Mouse (Mus musculus): ENCODE results near the gene Pex19. TPM values are rescaled to one million over a fixed set of nuclear protein-coding genes. Genes with fewer than 3 reads are reported as not detected.

Pex19 gene
- polyA plus RNA-seq, 1 experiment = 106 TPM

GRCm38 (mm10) chr1:172134072-172134471 lies 7.5 kb downstream of the Pex19 start:
- no peak for DNase-seq (ENCODE audit: low read depth)
- no peak for TF ChIP-seq CTCF (IDR thresholded peaks at IDR 0.05; ENCODE audit: borderline replicate concordance, extremely low read depth, insufficient read depth, insufficient read length)
- TF ChIP-seq POLR2A (IDR thresholded peaks at IDR 0.05; ENCODE audit: borderline replicate concordance, extremely low read depth, insufficient read depth, insufficient read length, poor library complexity, severe bottlenecking) = no peak

GRCm38 (mm10) chr1:172140160-172140559 lies 13.6 kb downstream of the Pex19 start:
- DNase-seq (ENCODE audit: low read depth) = no peak
- TF ChIP-seq POLR2A (IDR thresholded peaks at IDR 0.05; ENCODE audit: borderline replicate concordance, extremely low read depth, insufficient read depth, insufficient read length, poor library complexity, severe bottlenecking) = no peak
- no peak for TF ChIP-seq CTCF (IDR thresholded peaks at IDR 0.05; ENCODE audit: borderline replicate concordance, extremely low read depth, insufficient read depth, insufficient read length)

GRCm38 (mm10) chr1:172140825-172141224 lies 14.3 kb downstream of the Pex19 start:
- DNase-seq (ENCODE audit: low read depth) = no peak
- TF ChIP-seq CTCF (IDR thresholded peaks at IDR 0.05; ENCODE audit: borderline replicate concordance, extremely low read depth, insufficient read depth, insufficient read length) (no peak), POLR2A (IDR thresholded peaks at IDR 0.05; ENCODE audit: borderline replicate concordance, extremely low read depth, insufficient read depth, insufficient read length, poor library complexity, severe bottlenecking) (no peak)

DNA sequence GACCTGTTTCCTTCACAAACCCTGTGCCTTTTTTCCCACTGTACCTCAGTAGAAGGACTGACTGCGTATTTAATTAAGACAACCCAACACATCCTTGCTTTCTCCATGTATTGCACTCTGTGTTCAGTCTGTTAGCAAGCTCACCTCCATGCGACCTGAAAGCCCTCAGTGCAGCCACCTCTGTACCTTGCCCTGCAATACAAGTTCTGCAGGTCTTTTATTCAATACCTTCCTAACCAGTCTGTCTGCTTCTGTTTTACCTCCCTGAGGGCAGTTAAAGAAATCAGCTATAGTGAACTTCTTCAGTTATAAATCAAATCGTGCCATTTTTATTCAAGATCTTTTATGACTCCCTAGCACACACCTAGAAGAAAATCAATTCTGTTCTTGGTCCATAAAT lies 15.0 kb downstream of the Pex19 start:
- DNase-seq (ENCODE audit: low read depth) = no peak
- TF ChIP-seq POLR2A (IDR thresholded peaks at IDR 0.05; ENCODE audit: borderline replicate concordance, extremely low read depth, insufficient read depth, insufficient read length, poor library complexity, severe bottlenecking) (no peak), CTCF (IDR thresholded peaks at IDR 0.05; ENCODE audit: borderline replicate concordance, extremely low read depth, insufficient read depth, insufficient read length) (no peak)

DNA sequence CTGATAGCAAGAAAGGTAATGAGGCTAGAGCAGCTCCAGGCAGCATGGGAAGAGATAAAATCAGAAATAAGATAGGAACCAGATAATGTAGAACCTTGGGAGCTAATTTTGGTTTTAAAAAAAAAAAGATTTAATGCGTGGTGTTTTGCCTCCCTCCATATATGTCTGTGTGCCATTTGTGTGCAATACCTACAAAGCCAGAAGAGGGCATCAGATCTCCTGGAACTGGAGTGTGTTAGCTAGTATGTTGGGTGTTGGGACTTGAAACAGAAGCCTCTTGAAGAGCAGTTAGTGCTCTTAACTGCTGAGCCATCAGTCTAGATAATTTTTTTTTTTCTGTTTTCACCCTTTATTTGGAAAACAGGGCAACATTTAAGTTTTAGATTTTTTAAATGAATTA lies 17.0 kb downstream of the Pex19 start:
- peak; percentile 81 for DNase-seq (ENCODE audit: low read depth)
- TF ChIP-seq CTCF (IDR thresholded peaks at IDR 0.05; ENCODE audit: borderline replicate concordance, extremely low read depth, insufficient read depth, insufficient read length) (peak; percentile 67; the same call in 1 of the 2 replicates), POLR2A (IDR thresholded peaks at IDR 0.05; ENCODE audit: borderline replicate concordance, extremely low read depth, insufficient read depth, insufficient read length, poor library complexity, severe bottlenecking) (no peak)

DNA sequence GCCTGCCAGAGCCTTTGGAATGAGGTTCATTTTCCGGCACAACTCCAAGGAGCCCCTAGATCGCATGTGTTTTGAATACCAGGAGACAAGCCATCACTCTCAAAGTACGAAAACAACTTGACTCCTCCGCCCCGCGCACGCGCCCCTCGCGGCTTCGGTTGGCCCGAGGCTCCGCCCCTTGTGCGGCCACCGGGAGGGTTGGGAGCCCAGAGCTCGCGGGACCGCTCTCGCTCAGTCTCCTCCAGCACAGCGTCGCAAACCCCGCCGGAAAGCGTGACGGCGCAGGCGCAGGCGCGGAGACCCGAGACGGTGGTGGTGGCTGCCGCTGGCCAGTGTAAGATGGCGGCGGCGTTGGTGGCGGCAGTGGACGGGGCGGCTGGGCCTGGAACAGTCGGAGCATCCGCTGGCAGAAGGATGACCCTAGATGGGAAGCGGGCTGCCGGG lies 21.3 kb downstream of the Pex19 start, which contains the start of gene Dcaf8:
TSS of gene Dcaf8 (plus strand) at position 250 of the 444 bp plus-strand sequence.
- TF ChIP-seq CTCF (IDR thresholded peaks at IDR 0.05; ENCODE audit: borderline replicate concordance, extremely low read depth, insufficient read depth, insufficient read length) (no peak), POLR2A (IDR thresholded peaks at IDR 0.05; ENCODE audit: borderline replicate concordance, extremely low read depth, insufficient read depth, insufficient read length, poor library complexity, severe bottlenecking) (peak; percentile 97)

DNA sequence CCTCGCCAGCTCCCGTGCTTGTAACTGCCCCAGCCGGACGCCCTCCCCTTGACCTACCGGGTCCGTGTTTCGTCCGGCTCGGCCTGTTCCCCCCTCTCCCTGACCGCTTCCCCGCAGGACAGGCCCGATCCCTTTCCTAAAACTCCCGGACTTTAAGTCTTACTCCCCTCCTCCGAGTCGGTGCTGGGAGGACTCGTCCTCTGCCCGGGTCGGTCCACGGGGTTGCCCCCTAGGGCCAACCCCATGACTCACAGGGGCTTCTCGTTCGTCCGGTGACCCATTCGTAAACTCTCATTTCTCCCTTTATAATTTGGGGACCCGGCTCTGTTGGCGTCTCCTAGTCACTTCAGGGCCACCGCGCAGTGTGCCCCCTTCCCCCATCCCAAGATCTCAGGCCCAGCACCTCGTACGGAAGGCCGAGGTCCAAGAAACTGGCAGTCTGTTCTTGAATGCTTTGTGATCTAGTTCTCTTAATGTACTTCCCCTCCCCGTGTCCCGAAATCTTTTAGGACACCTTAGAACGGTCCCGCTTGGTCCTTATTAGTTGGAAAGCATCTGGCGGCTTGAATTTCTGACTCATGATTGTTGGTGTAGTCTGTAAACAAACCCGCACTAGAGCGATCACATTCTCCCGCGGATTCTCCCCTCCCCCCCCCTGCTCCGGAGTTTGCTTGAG lies 21.9 kb downstream of the Pex19 start:
- TF ChIP-seq CTCF (IDR thresholded peaks at IDR 0.05; ENCODE audit: borderline replicate concordance, extremely low read depth, insufficient read depth, insufficient read length) (no peak), POLR2A (IDR thresholded peaks at IDR 0.05; ENCODE audit: borderline replicate concordance, extremely low read depth, insufficient read depth, insufficient read length, poor library complexity, severe bottlenecking) (no peak)
- DNase-seq (ENCODE audit: low read depth) = peak; percentile 63

More for the DNA sequence above, 21.3 kb downstream of the Pex19 start, which contains the start of gene Dcaf8:
- peak; percentile 99 for DNase-seq (ENCODE audit: low read depth)

DNA sequence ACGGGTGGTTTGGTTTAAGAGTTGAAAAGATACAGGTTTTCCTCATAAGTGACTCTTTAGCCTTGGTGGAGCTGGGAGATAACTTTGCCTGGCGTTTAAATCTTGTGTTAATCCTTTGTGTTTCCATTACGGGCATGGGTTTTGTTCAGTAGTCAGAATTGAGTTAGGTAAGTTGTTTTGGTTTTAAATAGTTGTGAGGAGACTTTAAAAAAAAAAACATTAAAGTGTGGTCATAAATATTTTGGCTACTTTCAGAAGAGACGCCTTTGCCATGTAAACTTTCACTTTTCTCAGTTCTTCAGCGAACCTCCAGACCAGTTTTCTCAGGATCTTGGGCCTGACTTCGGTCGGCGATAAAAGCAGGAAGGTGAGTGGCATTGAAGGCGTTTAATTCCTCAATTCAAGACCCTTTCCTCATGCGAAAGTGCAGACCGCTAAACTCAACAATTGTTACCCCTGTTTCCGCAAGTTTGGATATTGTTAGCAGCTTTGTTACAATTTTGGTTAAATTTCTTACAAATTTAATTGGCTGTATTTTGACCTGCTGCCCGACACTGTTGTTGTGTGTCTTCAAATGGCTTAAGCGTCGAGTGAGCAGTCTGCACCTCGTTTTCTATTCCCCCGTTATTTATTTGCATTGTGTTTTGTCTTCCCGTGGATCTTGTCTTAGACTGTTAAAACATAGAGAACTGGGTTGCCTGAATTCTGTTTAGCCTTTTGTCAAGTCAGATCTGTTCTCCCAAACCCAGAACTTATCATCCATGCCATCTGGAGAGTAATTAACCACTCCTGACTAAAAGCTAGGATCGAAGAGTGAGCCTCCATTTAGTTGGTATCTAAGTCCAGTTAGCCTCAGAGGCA lies 22.6 kb downstream of the Pex19 start:
- TF ChIP-seq CTCF (IDR thresholded peaks at IDR 0.05; ENCODE audit: borderline replicate concordance, extremely low read depth, insufficient read depth, insufficient read length) = no peak
- TF ChIP-seq POLR2A (IDR thresholded peaks at IDR 0.05; ENCODE audit: borderline replicate concordance, extremely low read depth, insufficient read depth, insufficient read length, poor library complexity, severe bottlenecking) = no peak
- DNase-seq (ENCODE audit: low read depth) = peak; percentile 33

- no peak for DNase-seq (ENCODE audit: low read depth)
- TF ChIP-seq POLR2A (IDR thresholded peaks at IDR 0.05; ENCODE audit: borderline replicate concordance, extremely low read depth, insufficient read depth, insufficient read length, poor library complexity, severe bottlenecking) = no peak
Observed at GRCm38 (mm10) chr1:172154536-172154935, 28.0 kb downstream of the Pex19 start.

DNA sequence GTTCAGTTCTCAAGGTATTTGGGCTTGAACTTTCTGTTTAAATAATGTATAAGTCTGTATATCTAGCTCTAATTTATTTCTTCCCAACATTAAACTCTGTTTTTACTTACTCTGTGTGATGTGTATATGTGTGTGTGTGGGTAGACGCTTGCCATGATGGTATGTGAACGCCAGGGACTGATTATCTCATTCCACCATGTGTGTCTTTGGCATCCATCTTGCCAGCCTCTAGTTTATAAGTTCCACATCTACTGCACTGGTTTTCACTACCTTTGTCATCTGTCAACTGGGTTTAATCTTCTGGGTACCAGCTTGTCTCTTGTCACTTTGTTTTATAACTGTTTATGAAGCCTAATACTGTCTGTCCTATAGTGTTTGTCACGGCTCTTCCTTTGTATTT lies 29.0 kb downstream of the Pex19 start:
- TF ChIP-seq CTCF (IDR thresholded peaks at IDR 0.05; ENCODE audit: borderline replicate concordance, extremely low read depth, insufficient read depth, insufficient read length) (no peak), POLR2A (IDR thresholded peaks at IDR 0.05; ENCODE audit: borderline replicate concordance, extremely low read depth, insufficient read depth, insufficient read length, poor library complexity, severe bottlenecking) (no peak)
- DNase-seq (ENCODE audit: low read depth) = no peak

DNA sequence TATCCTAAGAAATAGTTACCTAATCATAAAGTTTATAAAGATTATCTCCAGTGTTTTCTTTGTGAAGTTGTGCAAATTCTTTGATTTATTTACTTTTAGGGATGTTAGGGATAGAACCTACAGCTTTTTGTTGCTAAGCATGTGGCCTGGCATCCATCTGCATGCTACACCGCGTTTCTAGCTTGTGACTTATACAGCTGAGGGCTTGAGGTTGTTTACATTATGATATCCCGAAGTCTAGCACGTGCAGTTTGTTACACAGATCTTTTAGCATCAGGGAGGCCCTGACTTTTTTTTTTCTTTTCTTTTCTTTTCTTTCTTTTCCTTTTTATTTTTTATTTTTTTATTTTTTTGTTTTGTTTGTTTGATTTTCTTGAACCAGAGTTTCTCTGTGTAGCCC lies 33.4 kb downstream of the Pex19 start:
- DNase-seq (ENCODE audit: low read depth) = no peak
- TF ChIP-seq POLR2A (IDR thresholded peaks at IDR 0.05; ENCODE audit: borderline replicate concordance, extremely low read depth, insufficient read depth, insufficient read length, poor library complexity, severe bottlenecking) (no peak), CTCF (IDR thresholded peaks at IDR 0.05; ENCODE audit: borderline replicate concordance, extremely low read depth, insufficient read depth, insufficient read length) (no peak)
